Mouse (Mus musculus): ENCODE measurements around the gene Gm17606. TPM values are rescaled to one million over a fixed set of nuclear protein-coding genes. Genes with fewer than 3 reads are reported as not detected.

Gene Gm17606
- polyA plus RNA-seq, 1 experiment from 2014 or later: not detected

DNA sequence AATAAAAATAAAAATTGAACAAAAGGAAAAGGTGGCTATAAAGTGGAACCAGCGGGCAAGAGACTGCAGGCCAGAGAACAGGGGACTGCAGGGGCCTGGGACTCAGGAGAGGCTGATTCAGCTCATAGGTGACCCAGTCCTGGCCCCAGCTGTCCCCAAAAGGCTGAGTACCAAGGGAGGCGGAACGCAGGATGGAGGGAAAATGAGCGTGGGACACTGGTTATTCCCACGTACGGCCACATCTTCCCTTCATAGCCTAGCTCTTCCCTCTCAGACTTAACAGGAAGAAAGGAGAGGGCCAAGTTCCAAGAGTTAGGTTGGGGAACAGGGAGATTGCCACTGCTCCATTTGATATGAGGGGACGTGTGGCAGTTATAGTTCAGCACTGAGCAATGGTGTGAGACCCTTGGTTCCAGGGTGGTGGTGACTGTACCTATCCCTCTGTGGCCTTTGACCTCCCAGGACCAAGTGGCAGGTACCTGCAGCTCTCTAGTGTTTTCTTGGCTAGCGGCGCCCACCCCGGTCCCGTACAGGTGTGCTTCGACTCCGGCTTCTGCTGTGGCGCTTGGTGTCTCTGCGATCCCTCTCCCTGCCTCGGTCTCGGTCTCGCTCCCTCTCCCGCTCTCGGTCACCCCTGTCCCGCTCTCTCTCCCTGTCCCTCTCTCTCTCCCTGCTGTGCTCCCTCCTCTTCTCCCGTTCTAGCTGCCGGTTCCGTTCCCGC lies 1.6 kb downstream of the Gm17606 start:
- Histone ChIP-seq H3K36me3 (replicated peaks; ENCODE audit: control insufficient read depth, insufficient read depth, low read depth, low read length) (peaks cover 32% of the 10 kb centered on the region), H3K27ac (replicated peaks; ENCODE audit: low read depth, low read length) (no peak overlapping the region), H3K9me3 (replicated peaks; ENCODE audit: control insufficient read depth, low read length) (no peaks in the 10 kb centered on the region), H3K4me3 (ENCODE audit: low read depth, low read length) (no peak overlapping the region), H3K9ac (replicated peaks; ENCODE audit: low read length) (no peak overlapping the region; the same call in 1 of the 2 replicates), H3K27me3 (ENCODE audit: control insufficient read depth, insufficient read depth, low read length) (no peaks in the 10 kb centered on the region), H3K4me2 (ENCODE audit: low read depth, low read length) (no peak overlapping the region), H3K4me1 (ENCODE audit: control insufficient read depth, insufficient read depth, low read length) (peaks cover 6% of the 10 kb centered on the region; the same call in 1 of the 2 replicates)
- ATAC-seq (replicated peaks; ENCODE audit: insufficient number of reproducible peaks, low FRiP score, low TSS enrichment, low read depth) (no peak), DNase-seq (ENCODE audit: low spot score) (no peak)
- WGBS: 77% methylated on average over 22 of the region's 25 CpGs

DNA sequence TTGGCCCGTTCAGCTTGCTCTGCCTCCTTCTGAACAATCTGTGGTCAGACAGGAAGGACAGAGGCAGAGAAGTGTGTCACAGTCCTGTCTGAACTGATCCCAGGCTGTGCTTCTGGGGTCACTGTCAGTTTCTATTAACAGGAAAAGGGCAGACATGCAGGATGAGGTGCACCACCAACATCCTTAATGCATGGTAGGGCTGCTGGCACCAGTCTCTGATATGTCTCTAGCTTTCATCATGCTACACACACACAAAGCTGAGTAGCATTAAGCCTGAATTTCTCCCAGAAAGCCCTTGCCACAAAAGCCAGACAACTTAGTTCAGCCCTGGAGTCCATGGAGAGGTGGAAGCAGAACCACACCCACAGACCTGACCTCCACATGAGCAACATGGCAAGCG lies 2.3 kb downstream of the Gm17606 start:
- 87% methylated on average over 2 of the region's 2 CpGs for WGBS
- Histone ChIP-seq H3K27ac (replicated peaks; ENCODE audit: low read depth, low read length) (no peak overlapping the region), H3K4me2 (ENCODE audit: low read depth, low read length) (no peak overlapping the region), H3K36me3 (replicated peaks; ENCODE audit: control insufficient read depth, insufficient read depth, low read depth, low read length) (peaks cover 34% of the 10 kb centered on the region), H3K27me3 (ENCODE audit: control insufficient read depth, insufficient read depth, low read length) (no peaks in the 10 kb centered on the region), H3K9ac (replicated peaks; ENCODE audit: low read length) (no peak overlapping the region), H3K4me3 (ENCODE audit: low read depth, low read length) (no peak overlapping the region), H3K4me1 (ENCODE audit: control insufficient read depth, insufficient read depth, low read length) (peaks cover 6% of the 10 kb centered on the region; the same call in 1 of the 2 replicates), H3K9me3 (replicated peaks; ENCODE audit: control insufficient read depth, low read length) (no peaks in the 10 kb centered on the region)
- ATAC-seq (replicated peaks; ENCODE audit: insufficient number of reproducible peaks, low FRiP score, low TSS enrichment, low read depth) (no peak), DNase-seq (ENCODE audit: low spot score) (no peak)

DNA sequence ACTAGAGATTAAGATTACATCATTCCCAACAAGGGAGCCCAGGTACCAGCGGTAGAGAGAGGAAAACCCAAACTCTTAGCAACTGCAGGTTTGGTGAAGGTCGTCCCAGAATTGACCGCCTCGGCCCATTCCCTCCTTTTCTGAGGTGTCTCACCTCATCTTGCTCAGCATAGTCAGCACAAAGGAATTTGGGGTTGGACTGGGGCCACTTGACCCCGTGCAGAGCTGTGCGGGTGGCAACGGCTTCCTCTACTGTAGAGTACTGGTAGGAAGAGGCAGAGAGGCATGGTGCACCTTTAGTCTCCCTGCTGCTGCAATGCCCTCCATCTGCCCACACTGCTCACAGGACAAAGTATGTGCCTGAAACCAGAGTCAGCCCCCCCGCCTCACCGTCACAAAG lies 3.5 kb downstream of the Gm17606 start:
- H3K4me3 ChIP-seq (ENCODE audit: low read depth, low read length): no peak overlapping the region
- no peak overlapping the region for H3K9ac ChIP-seq (replicated peaks; ENCODE audit: low read length)
- H3K27me3 ChIP-seq (ENCODE audit: control insufficient read depth, insufficient read depth, low read length): no peaks in the 10 kb centered on the region
- no peak overlapping the region for H3K4me2 ChIP-seq (ENCODE audit: low read depth, low read length)
- H3K9me3 ChIP-seq (replicated peaks; ENCODE audit: control insufficient read depth, low read length): no peaks in the 10 kb centered on the region
- H3K4me1 ChIP-seq (ENCODE audit: control insufficient read depth, insufficient read depth, low read length): peaks cover 5% of the 10 kb centered on the region; the same call in 1 of the 2 replicates
- WGBS: 94% methylated on average over 9 of the region's 9 CpGs
- DNase-seq (ENCODE audit: low spot score) (no peak), ATAC-seq (replicated peaks; ENCODE audit: insufficient number of reproducible peaks, low FRiP score, low TSS enrichment, low read depth) (no peak)
- peaks cover 37% of the 10 kb centered on the region for H3K36me3 ChIP-seq (replicated peaks; ENCODE audit: control insufficient read depth, insufficient read depth, low read depth, low read length)
- no peak overlapping the region for H3K27ac ChIP-seq (replicated peaks; ENCODE audit: low read depth, low read length)

DNA sequence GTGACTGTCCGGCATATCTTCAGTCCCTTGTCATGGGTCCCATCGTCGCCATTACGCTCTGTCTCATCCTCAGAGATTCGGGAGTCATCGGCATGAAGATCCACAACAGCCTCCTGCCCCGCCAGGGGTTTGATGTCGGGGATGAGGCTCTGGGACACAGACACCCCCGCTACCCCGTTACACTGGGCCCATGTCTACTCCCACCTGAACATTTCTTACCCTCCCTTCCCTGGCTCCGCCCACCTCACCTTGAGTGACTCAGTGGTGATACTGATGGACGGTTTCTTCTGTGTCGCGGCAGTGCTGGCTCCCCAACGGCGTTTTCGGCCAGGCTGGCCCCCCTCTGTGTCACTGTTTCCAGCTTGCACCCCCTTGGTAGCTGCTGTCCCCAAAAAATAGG lies 5.7 kb downstream of the Gm17606 start:
- H3K4me1 ChIP-seq (ENCODE audit: control insufficient read depth, insufficient read depth, low read length): no peaks in the 10 kb centered on the region
- no peaks in the 10 kb centered on the region for H3K27me3 ChIP-seq (ENCODE audit: control insufficient read depth, insufficient read depth, low read length)
- no peak overlapping the region for H3K4me2 ChIP-seq (ENCODE audit: low read depth, low read length)
- H3K9me3 ChIP-seq (replicated peaks; ENCODE audit: control insufficient read depth, low read length): no peaks in the 10 kb centered on the region
- no peak overlapping the region for H3K4me3 ChIP-seq (ENCODE audit: low read depth, low read length)
- peaks cover 37% of the 10 kb centered on the region for H3K36me3 ChIP-seq (replicated peaks; ENCODE audit: control insufficient read depth, insufficient read depth, low read depth, low read length)
- DNase-seq (ENCODE audit: low spot score): no peak
- no peak overlapping the region for H3K27ac ChIP-seq (replicated peaks; ENCODE audit: low read depth, low read length)
- 94% methylated on average over 17 of the region's 17 CpGs for WGBS
- ATAC-seq (replicated peaks; ENCODE audit: insufficient number of reproducible peaks, low FRiP score, low TSS enrichment, low read depth): no peak
- no peak overlapping the region for H3K9ac ChIP-seq (replicated peaks; ENCODE audit: low read length)

DNA sequence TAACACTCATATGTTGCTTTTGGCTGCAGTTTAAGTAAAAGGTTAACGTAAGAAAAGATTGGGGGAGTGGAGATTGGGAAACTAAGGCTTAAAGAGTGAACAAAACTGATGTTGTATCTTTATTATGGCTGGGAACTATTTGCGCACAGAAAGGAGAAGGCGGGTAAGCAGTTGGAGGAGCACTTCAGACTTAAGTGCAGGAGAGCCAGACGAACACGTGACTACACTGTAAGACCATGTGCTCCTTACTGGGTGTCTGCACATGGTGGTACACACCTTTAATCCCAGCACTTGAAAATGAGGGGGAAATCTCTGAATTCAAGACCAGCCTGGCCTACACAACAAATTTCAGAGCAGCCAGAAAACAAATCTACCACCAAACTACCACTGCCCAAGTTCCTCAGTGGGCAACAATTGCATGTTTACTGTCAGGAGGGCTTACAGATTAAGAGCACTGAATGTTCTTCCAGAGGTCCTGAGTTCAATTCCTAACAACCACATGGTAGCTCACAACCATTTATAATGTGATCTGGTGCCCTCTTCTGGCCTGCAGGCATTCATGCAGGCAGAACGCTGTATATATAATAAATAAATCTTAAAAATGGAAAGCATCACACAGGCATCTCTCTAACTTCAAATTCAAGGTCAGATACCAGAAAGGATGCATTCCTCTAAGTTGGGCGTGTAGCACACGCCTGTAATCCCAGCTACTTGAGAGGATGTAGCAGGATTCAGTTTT lies 6.3 kb downstream of the Gm17606 start:
- H3K4me1 ChIP-seq (ENCODE audit: control insufficient read depth, insufficient read depth, low read length): no peaks in the 10 kb centered on the region
- WGBS: 94% methylated on average over 8 of the region's 8 CpGs
- H3K36me3 ChIP-seq (replicated peaks; ENCODE audit: control insufficient read depth, insufficient read depth, low read depth, low read length): peaks cover 37% of the 10 kb centered on the region
- no peaks in the 10 kb centered on the region for H3K9me3 ChIP-seq (replicated peaks; ENCODE audit: control insufficient read depth, low read length)
- no peak overlapping the region for H3K4me3 ChIP-seq (ENCODE audit: low read depth, low read length)
- no peaks in the 10 kb centered on the region for H3K27me3 ChIP-seq (ENCODE audit: control insufficient read depth, insufficient read depth, low read length)
- no peak overlapping the region for H3K9ac ChIP-seq (replicated peaks; ENCODE audit: low read length)
- ATAC-seq (replicated peaks; ENCODE audit: insufficient number of reproducible peaks, low FRiP score, low TSS enrichment, low read depth): no peak
- no peak for DNase-seq (ENCODE audit: low spot score)
- no peak overlapping the region for H3K4me2 ChIP-seq (ENCODE audit: low read depth, low read length)
- H3K27ac ChIP-seq (replicated peaks; ENCODE audit: low read depth, low read length): no peak overlapping the region

DNA sequence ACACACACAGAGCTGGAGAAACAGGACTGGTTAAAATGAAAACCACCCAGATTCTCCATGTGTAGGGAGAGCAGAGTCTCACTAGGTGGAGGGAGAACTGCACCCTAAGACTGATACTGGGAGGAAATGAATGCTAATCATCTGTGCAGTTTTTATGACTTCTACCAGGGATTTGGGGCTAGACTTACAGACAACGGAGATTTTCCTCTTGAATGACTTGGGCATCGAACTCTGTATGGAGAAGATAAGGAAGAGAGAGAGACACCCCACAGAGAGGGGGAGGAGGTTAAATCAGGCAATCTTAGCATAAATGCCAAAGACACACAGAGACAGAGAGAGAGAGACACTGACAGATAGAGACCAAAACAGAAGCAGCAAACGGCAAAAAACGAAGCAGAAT lies 7.1 kb downstream of the Gm17606 start:
- H3K4me2 ChIP-seq (ENCODE audit: low read depth, low read length): no peak overlapping the region
- DNase-seq (ENCODE audit: low spot score): no peak
- 80% methylated on average over 4 of the region's 4 CpGs for WGBS
- no peak overlapping the region for H3K27ac ChIP-seq (replicated peaks; ENCODE audit: low read depth, low read length)
- H3K4me1 ChIP-seq (ENCODE audit: control insufficient read depth, insufficient read depth, low read length): peaks cover 3% of the 10 kb centered on the region
- H3K27me3 ChIP-seq (ENCODE audit: control insufficient read depth, insufficient read depth, low read length): no peaks in the 10 kb centered on the region
- H3K9ac ChIP-seq (replicated peaks; ENCODE audit: low read length): no peak overlapping the region
- H3K36me3 ChIP-seq (replicated peaks; ENCODE audit: control insufficient read depth, insufficient read depth, low read depth, low read length): peaks cover 34% of the 10 kb centered on the region
- no peaks in the 10 kb centered on the region for H3K9me3 ChIP-seq (replicated peaks; ENCODE audit: control insufficient read depth, low read length)
- no peak for ATAC-seq (replicated peaks; ENCODE audit: insufficient number of reproducible peaks, low FRiP score, low TSS enrichment, low read depth)
- no peak overlapping the region for H3K4me3 ChIP-seq (ENCODE audit: low read depth, low read length)

DNA sequence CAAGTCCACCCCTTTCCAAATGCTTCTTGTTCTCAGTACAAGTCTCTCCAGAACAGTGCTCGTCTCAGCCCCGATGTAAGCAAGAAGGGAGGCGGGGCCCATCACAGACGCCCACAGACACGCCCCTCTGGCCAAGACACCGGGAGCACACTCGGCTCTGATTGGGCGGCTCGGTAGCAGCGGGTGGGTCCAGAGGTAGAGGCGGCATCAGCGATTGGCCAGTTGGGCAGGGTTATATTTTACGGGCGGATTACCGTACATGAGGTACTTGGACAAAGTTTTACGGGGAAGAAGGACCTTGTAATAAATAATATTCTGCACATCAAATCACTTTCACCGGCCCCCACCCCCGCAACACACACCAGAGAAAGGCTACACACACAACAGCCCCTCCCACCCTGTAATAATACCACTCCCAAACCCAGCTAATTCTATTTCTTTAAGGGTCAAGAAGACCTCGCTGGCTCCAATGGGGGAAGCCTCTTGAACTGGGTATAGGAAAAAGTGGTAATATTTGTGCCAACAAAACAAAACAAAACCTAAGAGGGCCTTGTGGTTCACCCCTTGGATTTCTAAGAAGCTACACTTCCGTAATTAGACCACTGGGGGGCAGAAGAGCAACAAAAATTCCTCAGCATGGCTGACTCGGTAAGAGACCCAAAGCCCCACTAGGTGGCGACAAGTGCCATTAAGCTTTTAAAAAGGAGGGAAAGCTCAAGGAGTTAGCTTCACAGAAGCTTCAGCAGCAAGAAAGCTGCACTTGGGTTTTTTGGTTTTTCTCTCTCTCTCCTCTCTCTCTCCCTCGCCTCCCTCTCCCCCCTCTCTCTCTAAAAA lies 10.1 kb downstream of the Gm17606 start:
- WGBS: 67% methylated on average over 23 of the region's 23 CpGs
- Histone ChIP-seq H3K27me3 (ENCODE audit: control insufficient read depth, insufficient read depth, low read length) (no peaks in the 10 kb centered on the region), H3K9me3 (replicated peaks; ENCODE audit: control insufficient read depth, low read length) (no peaks in the 10 kb centered on the region), H3K4me3 (ENCODE audit: low read depth, low read length) (no peak overlapping the region), H3K4me2 (ENCODE audit: low read depth, low read length) (no peak overlapping the region), H3K4me1 (ENCODE audit: control insufficient read depth, insufficient read depth, low read length) (peaks cover 3% of the 10 kb centered on the region), H3K36me3 (replicated peaks; ENCODE audit: control insufficient read depth, insufficient read depth, low read depth, low read length) (peaks cover 15% of the 10 kb centered on the region), H3K27ac (replicated peaks; ENCODE audit: low read depth, low read length) (no peak overlapping the region), H3K9ac (replicated peaks; ENCODE audit: low read length) (no peak overlapping the region)
- DNase-seq (ENCODE audit: low spot score): peak; percentile 98
- ATAC-seq (replicated peaks; ENCODE audit: insufficient number of reproducible peaks, low FRiP score, low TSS enrichment, low read depth): 0 out of 2 replicates have a peak, but pooled peaks have one; percentile 10
